Mouse (Mus musculus) liver, adult 2 months (tissue): ENCODE measurements around the gene Gpld1. TPM values are rescaled to one million over a fixed set of nuclear protein-coding genes. Genes with fewer than 3 reads are reported as not detected.

Source experiments
- DNase-seq: peaks from one replicate; pipeline ENCODE4 v3.0.0-alpha.2; 2011; ENCODE audit warnings: low read depth, low spot score; ENCODE audit errors: extremely low read depth
- H3K27ac ChIP-seq: fragments of 200-500 bp; replicated peaks from 2 replicates; pipeline ENCODE4 v1.5.1; 2012; ENCODE audit warnings: low read depth, mild to moderate bottlenecking, control low read depth, inconsistent platforms, low read length; ENCODE audit not compliant: insufficient read depth
- H3K27me3 ChIP-seq: fragments of 200-500 bp; 2 replicates; pipeline ENCODE4 v1.6.1; 2012; ENCODE audit warnings: mild to moderate bottlenecking, moderate library complexity, low read length, inconsistent platforms; ENCODE audit not compliant: control insufficient read depth, insufficient read depth
- H3K36me3 ChIP-seq: fragments of 200-500 bp; 2 replicates; pipeline ENCODE4 v1.6.1; 2012; ENCODE audit warnings: low read length, inconsistent platforms; ENCODE audit not compliant: control insufficient read depth, insufficient read depth
- H3K4me1 ChIP-seq: fragments of 200-500 bp; 2 replicates; pipeline ENCODE4 v1.6.1; 2011; ENCODE audit warnings: low read length; ENCODE audit not compliant: control insufficient read depth, insufficient read depth
- H3K4me3 ChIP-seq: fragments of 200-500 bp; 2 replicates; pipeline ENCODE4 v1.5.1; 2011; ENCODE audit warnings: low read depth, mild to moderate bottlenecking, control low read depth, low read length, moderate library complexity; ENCODE audit not compliant: insufficient read depth
- H3K79me2 ChIP-seq: fragments of 200-500 bp; 2 replicates; pipeline ENCODE4 v1.6.1; 2012; ENCODE audit warnings: inconsistent platforms, mild to moderate bottlenecking, low read length, moderate library complexity; ENCODE audit not compliant: control insufficient read depth, insufficient read depth
- H3K9ac ChIP-seq: fragments of 200-500 bp; 2 replicates; pipeline ENCODE4 v1.6.1; 2012; ENCODE audit warnings: low read depth, mild to moderate bottlenecking, control low read depth, inconsistent platforms, low read length
- CTCF ChIP-seq: fragments of 200-500 bp; IDR thresholded peaks from 2 replicates; pipeline ENCODE4 v1.5.1; 2011; ENCODE audit warnings: low read depth, low read length, control low read depth
- POLR2A ChIP-seq: fragments of 200-500 bp; IDR thresholded peaks from 2 replicates; pipeline ENCODE4 v1.6.1; 2011; ENCODE audit warnings: low read length, control low read depth; ENCODE audit not compliant: insufficient read depth; ENCODE audit errors: extremely low read depth
- WGBS: fragments of 180-500 bp; shearing (Covaris S2); methylation state at CpG from one replicate; pipeline ENCODE4 v1.1.7; 2018; 5-methylcytosine and 5-hydroxymethylcytosine counted together
- polyA plus RNA-seq: library from polyadenylated mRNA; depleted of rRNA; stranded (reverse); fragments of >200 nt; gene quantifications from 2 replicates; pipeline ENCODE4 v1.2.3, GENCODE M21; 2012; rRNA removed
- total RNA-seq: library from RNA; depleted of rRNA; stranded (reverse); fragments of >200 nt; gene quantifications from 2 replicates; pipeline ENCODE4 v1.2.3, GENCODE M21; 2014; rRNA removed

Gene Gpld1
- total and polyA plus RNA-seq, 2 experiments: 88.9 to 156 TPM

DNA sequence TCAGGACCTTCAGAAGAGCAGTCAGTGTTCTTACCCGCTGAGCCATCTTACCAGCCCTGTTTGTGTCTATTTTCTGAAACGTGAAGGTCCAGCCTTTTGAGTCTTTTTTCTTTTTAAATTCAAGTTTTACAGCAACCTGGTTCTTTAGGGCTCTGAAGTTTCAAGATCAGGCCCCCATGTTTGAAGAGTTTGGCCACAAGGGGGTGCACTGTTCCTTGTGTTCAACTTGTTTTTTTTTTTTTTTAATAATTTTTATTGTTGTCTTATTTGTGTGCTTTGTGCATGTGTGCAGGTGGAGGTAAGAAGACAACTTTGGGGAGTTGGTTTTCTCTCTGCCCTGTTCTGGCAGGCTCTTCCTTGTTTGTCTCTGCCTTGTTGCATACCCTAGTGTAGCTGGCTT, 81.7 kb downstream of the Gpld1 start:
- Histone ChIP-seq H3K4me3 (no peak overlapping the region), H3K27ac (no peak overlapping the region), H3K9ac (no peak overlapping the region), H3K36me3 (no peaks in the 10 kb centered on the region), H3K27me3 (no peaks in the 10 kb centered on the region), H3K4me1 (peaks cover 2% of the 10 kb centered on the region; the same call in 1 of the 2 replicates), H3K79me2 (peaks cover 4% of the 10 kb centered on the region; the same call in 1 of the 2 replicates)
- DNase-seq: peak; percentile 53
- 38% methylated on average over 2 of the region's 2 CpGs for WGBS
- TF ChIP-seq CTCF (no peak), POLR2A (no peak)

DNA sequence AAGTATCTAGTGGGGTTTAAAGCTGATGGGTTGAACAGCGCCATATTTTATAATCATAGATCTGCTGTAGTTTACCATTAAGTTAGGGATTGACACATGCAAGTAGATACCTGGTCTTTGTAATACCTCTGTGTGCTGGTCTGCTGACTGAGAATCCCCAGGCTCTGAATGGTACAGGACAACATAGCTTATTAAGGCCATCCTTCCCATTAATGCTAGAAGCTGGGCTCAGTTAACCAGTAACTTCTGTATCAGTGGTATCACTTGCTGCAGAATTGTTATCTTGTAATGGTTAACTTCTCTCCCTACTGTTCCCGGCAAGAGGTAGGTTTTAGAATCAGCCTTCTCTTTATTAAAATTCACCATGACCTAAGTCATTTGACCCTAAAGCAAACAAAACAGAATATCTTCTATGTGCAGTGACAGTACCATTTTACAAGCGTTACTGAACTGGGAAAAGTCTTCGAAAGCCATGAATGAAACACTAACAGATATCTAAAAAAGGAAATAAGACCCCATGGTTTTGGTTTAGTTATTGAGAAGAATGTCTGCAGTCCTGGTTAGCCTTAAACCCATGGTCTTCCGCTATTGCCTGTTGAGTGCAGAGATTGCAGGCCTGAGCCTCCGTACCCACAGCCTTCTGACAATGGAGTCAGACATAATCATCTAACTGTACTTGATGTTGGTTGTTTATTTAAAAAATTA, 83.6 kb downstream of the Gpld1 start:
- 67% methylated on average over 6 of the region's 6 CpGs for WGBS
- no peak overlapping the region for H3K4me3 ChIP-seq
- peaks cover 2% of the 10 kb centered on the region; the same call in 1 of the 2 replicates for H3K4me1 ChIP-seq
- TF ChIP-seq POLR2A (no peak), CTCF (no peak)
- no peak overlapping the region for H3K27ac ChIP-seq
- DNase-seq: no peak
- no peaks in the 10 kb centered on the region for H3K27me3 ChIP-seq
- no peak overlapping the region for H3K9ac ChIP-seq
- H3K36me3 ChIP-seq: no peaks in the 10 kb centered on the region
- no peaks in the 10 kb centered on the region for H3K79me2 ChIP-seq

DNA sequence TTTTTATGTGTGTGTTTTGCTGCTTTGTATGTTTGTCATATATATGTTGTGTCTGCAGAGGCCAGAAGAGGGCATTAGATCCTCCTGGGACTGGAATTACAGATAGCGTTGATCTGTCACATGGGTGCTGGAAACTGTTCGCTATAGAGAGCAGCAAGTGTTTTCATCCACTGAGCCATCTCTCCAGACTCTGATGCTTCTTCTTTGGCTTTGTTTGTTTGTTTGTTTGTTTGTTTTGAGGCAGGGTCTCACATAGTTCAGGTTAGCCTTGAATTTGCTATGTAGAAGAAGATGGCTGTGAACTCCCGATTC, 84.1 kb downstream of the Gpld1 start:
- no peaks in the 10 kb centered on the region for H3K79me2 ChIP-seq
- 82% methylated on average over 3 of the region's 3 CpGs for WGBS
- H3K4me3 ChIP-seq: no peak overlapping the region
- TF ChIP-seq CTCF (no peak), POLR2A (no peak)
- DNase-seq: no peak
- no peaks in the 10 kb centered on the region for H3K27me3 ChIP-seq
- H3K27ac ChIP-seq: no peak overlapping the region
- H3K9ac ChIP-seq: no peak overlapping the region
- no peaks in the 10 kb centered on the region for H3K36me3 ChIP-seq
- H3K4me1 ChIP-seq: peaks cover 2% of the 10 kb centered on the region; the same call in 1 of the 2 replicates

DNA sequence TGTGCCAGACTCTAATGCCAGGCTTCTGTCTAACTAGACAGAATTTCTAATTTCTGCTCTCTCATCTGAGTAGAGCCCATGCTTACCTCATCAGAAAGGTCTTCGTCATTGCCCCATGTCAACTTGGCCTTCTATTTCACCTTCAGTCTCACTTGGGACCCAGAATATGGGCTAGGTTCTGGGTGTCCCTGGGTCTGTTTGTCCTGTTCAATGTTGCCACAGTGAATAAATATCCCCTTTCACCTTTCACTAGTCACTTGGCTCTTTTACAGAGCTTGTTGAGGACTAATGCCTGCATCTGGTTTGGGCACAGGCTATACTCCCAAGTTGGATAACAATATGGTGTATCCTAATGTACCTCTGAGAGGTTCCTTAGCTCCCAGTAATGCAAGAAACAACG, 96.5 kb downstream of the Gpld1 start:
- Histone ChIP-seq H3K27me3 (no peaks in the 10 kb centered on the region), H3K36me3 (no peaks in the 10 kb centered on the region), H3K4me3 (no peak overlapping the region), H3K79me2 (no peaks in the 10 kb centered on the region), H3K4me1 (no peaks in the 10 kb centered on the region), H3K9ac (no peak overlapping the region), H3K27ac (no peak overlapping the region)
- TF ChIP-seq CTCF (no peak), POLR2A (no peak)
- peak; percentile 76 for DNase-seq
- 40% methylated on average over 2 of the region's 2 CpGs for WGBS

Other genes with a start within 250 kb of the Gpld1 start
- gene Armh2, start 201.9 kb upstream of the Gpld1 start, total RNA-seq: not detected in 2 replicates
- gene Armh2, start 201.9 kb upstream of the Gpld1 start, polyA plus RNA-seq: not detected in 2 replicates
- gene Gmnn, start 181.2 kb upstream of the Gpld1 start, total RNA-seq: 8.1 and 13.6 TPM in 2 replicates
- gene Gmnn, start 181.2 kb upstream of the Gpld1 start, polyA plus RNA-seq: 1.4 and 2.9 TPM in 2 replicates
- 63.3 and 80.9 TPM in 2 replicates for gene BC005537, start 141.5 kb upstream of the Gpld1 start, total RNA-seq
- gene BC005537, start 141.5 kb upstream of the Gpld1 start, polyA plus RNA-seq: 20.3 and 23.5 TPM in 2 replicates
- 95.8 and 97.7 TPM in 2 replicates for gene Acot13, start 111.6 kb upstream of the Gpld1 start, total RNA-seq
- 96.4 and 108 TPM in 2 replicates for gene Acot13, start 111.6 kb upstream of the Gpld1 start, polyA plus RNA-seq
- 28.9 and 29.4 TPM in 2 replicates for gene Tdp2, start 111.5 kb upstream of the Gpld1 start, total RNA-seq
- gene Tdp2, start 111.5 kb upstream of the Gpld1 start, polyA plus RNA-seq: 18.5 and 18.6 TPM in 2 replicates
- gene D130043K22Rik, start 98.0 kb upstream of the Gpld1 start, total RNA-seq: 12.2 and 15.9 TPM in 2 replicates
- 3.8 and 8.1 TPM in 2 replicates for gene D130043K22Rik, start 98.0 kb upstream of the Gpld1 start, polyA plus RNA-seq
- gene Aldh5a1, start 5.5 kb upstream of the Gpld1 start, total RNA-seq: 15.0 and 18.9 TPM in 2 replicates
- gene Aldh5a1, start 5.5 kb upstream of the Gpld1 start, polyA plus RNA-seq: 15.2 and 19.8 TPM in 2 replicates
- 13.7 and 18.3 TPM in 2 replicates for gene Mrs2, start 77.2 kb downstream of the Gpld1 start, total RNA-seq
- 7.6 and 11.3 TPM in 2 replicates for gene Mrs2, start 77.2 kb downstream of the Gpld1 start, polyA plus RNA-seq
- 0.83 and 0.94 TPM in 2 replicates for gene Dcdc2a, start 112.9 kb downstream of the Gpld1 start, total RNA-seq
- 0.29 TPM in 2 replicates for gene Dcdc2a, start 112.9 kb downstream of the Gpld1 start, polyA plus RNA-seq